Mouse (Mus musculus): ENCODE data around the gene Fam129b. TPM values are rescaled to one million over a fixed set of nuclear protein-coding genes. Genes with fewer than 3 reads are reported as not detected.
A peak's percentile ranks its signal among the peaks of the same experiment; 100 is the strongest.

Fam129b gene
- total and polyA plus RNA-seq, 3 experiments = 0.26 to 0.55 (median 0.50) TPM

- H3K4me2 ChIP-seq (ENCODE audit: insufficient read depth, low read depth, poor library complexity, severe bottlenecking) = peak overlapping the region; percentile 44; the same call in 1 of the 2 replicates
- H3K79me2 ChIP-seq (replicated peaks; ENCODE audit: control insufficient read depth, extremely low read depth, insufficient read depth, poor library complexity, severe bottlenecking) = peaks cover 34% of the 10 kb centered on the region
- no peak for TF ChIP-seq MYC (IDR thresholded peaks at IDR 0.05; ENCODE audit: low read depth, low read length)
- no peak for TF ChIP-seq USF1 (IDR thresholded peaks at IDR 0.05; ENCODE audit: low read depth, low read length)
- no peak for TF ChIP-seq MXI1 (IDR thresholded peaks at IDR 0.05; ENCODE audit: low read depth, low read length)
- no peak for TF ChIP-seq NELFE (IDR thresholded peaks at IDR 0.05; ENCODE audit: low read depth, low read length)
- no peak for TF ChIP-seq MAFK (IDR thresholded peaks at IDR 0.05; ENCODE audit: insufficient replicate concordance, low read length)
- TF ChIP-seq ZMIZ1 (IDR thresholded peaks at IDR 0.05; ENCODE audit: low read depth, low read length) = no peak
- TF ChIP-seq MAZ (IDR thresholded peaks at IDR 0.05; ENCODE audit: low read depth, low read length) = no peak
- no peak for TF ChIP-seq GABPA (IDR thresholded peaks at IDR 0.05; ENCODE audit: insufficient replicate concordance, low read depth, low read length)
- TF ChIP-seq POLR2AphosphoS2 (IDR thresholded peaks at IDR 0.05; ENCODE audit: low read depth, low read length) = peak; percentile 2; the same call in 1 of the 2 replicates
- no peak for TF ChIP-seq BHLHE40 (IDR thresholded peaks at IDR 0.05; ENCODE audit: low read depth, low read length)
- 0 out of 2 replicates have a peak, but pooled peaks have one; percentile 18 for TF ChIP-seq EP300 (IDR thresholded peaks at IDR 0.05; ENCODE audit: low read length)
- H3K9me3 ChIP-seq (replicated peaks; ENCODE audit: low read length) = no peaks in the 10 kb centered on the region
- DNase-seq (ENCODE audit: extremely low read depth) = peak; percentile 68
- in situ Hi-C loops (cut with MboI; ENCODE audit: low pct_ligation_motif_present, low pct_unique_long_range_greater_than_20kb, low sequenced_read_pairs) = no loop called here
- peak overlapping the region; percentile 71 to 85 (median 83) for H3K4me3 ChIP-seq (replicated peaks in 1 of 3; ENCODE audit: low read depth in 2 of 3, low read length in 2 of 3, poor library complexity in 1 of 3)
- no peaks in the 10 kb centered on the region for H3K27me3 ChIP-seq (replicated peaks)
- H3K9ac ChIP-seq (ENCODE audit: insufficient read depth, low read depth) = peak overlapping the region; percentile 82
- H3K27ac ChIP-seq (ENCODE audit: insufficient read depth, low read depth) = peak overlapping the region; percentile 88
- dilution Hi-C loops (cut with MboI; ENCODE audit: extremely low pct_ligation_motif_present, extremely low pct_unique_long_range_greater_than_20kb, low sequenced_read_pairs) = no loop called here
- H3K36me3 ChIP-seq (replicated peaks in 1 of 2; ENCODE audit: control insufficient read depth in 1 of 2, insufficient read depth in 1 of 2, low read length in 1 of 2) = peaks cover 27 to 51% of the 10 kb centered on the region in 2 experiments
- H3K4me1 ChIP-seq (ENCODE audit: control insufficient read depth in 1 of 2, insufficient read depth in 2 of 2) = peaks cover 2 to 34% of the 10 kb centered on the region in 2 experiments; a peak in 3 of 4 replicates
These were observed 90.3 kb downstream of the Fam129b start for GRCm38 (mm10) chr2:32966184-32966688.

- peaks cover 31% of the 10 kb centered on the region for H3K79me2 ChIP-seq (replicated peaks; ENCODE audit: control insufficient read depth, extremely low read depth, insufficient read depth, poor library complexity, severe bottlenecking)
- peaks cover 27 to 50% of the 10 kb centered on the region in 2 experiments for H3K36me3 ChIP-seq (replicated peaks in 1 of 2; ENCODE audit: control insufficient read depth in 1 of 2, insufficient read depth in 1 of 2, low read length in 1 of 2)
- H3K27me3 ChIP-seq (replicated peaks) = no peaks in the 10 kb centered on the region
- H3K4me1 ChIP-seq (ENCODE audit: control insufficient read depth in 1 of 2, insufficient read depth in 2 of 2) = peaks cover 2 to 34% of the 10 kb centered on the region in 2 experiments; a peak in 3 of 4 replicates
- H3K4me3 ChIP-seq (replicated peaks in 1 of 3; ENCODE audit: low read depth in 2 of 3, low read length in 2 of 3, poor library complexity in 1 of 3) = peak overlapping the region; percentile 71 to 85 (median 83)
- no peaks in the 10 kb centered on the region for H3K9me3 ChIP-seq (replicated peaks; ENCODE audit: low read length)
- dilution Hi-C loops (cut with MboI; ENCODE audit: extremely low pct_ligation_motif_present, extremely low pct_unique_long_range_greater_than_20kb, low sequenced_read_pairs) (no loop called here), in situ Hi-C loops (cut with MboI; ENCODE audit: low pct_ligation_motif_present, low pct_unique_long_range_greater_than_20kb, low sequenced_read_pairs) (no loop called here)
- peak overlapping the region; percentile 88 for H3K27ac ChIP-seq (ENCODE audit: insufficient read depth, low read depth)
- peak overlapping the region; percentile 44 for H3K4me2 ChIP-seq (ENCODE audit: insufficient read depth, low read depth, poor library complexity, severe bottlenecking)
- H3K9ac ChIP-seq (ENCODE audit: insufficient read depth, low read depth) = peak overlapping the region; percentile 82
- peak; percentile 87 for DNase-seq (ENCODE audit: extremely low read depth)
- peak; percentile 84 for TF ChIP-seq NELFE (IDR thresholded peaks at IDR 0.05; ENCODE audit: low read depth, low read length)
- no peak for TF ChIP-seq JUN (IDR thresholded peaks at IDR 0.05; ENCODE audit: insufficient read depth, low read depth, low read length)
- TF ChIP-seq USF2 (conservative IDR thresholded peaks at IDR 0.05; ENCODE audit: low read depth, low read length) = peak; percentile 49
- TF ChIP-seq POLR2AphosphoS2 (IDR thresholded peaks at IDR 0.05; ENCODE audit: low read depth, low read length) = no peak
- peak; percentile 88; the same call in 1 of the 2 replicates for TF ChIP-seq SIN3A (IDR thresholded peaks at IDR 0.05; ENCODE audit: low read length)
- TF ChIP-seq KAT2A (IDR thresholded peaks at IDR 0.05; ENCODE audit: insufficient replicate concordance, low read length) = peak; percentile 88; the same call in 1 of the 2 replicates
- peak; percentile 53; the same call in 1 of the 2 replicates for TF ChIP-seq TBP (conservative IDR thresholded peaks at IDR 0.05; ENCODE audit: low read depth, low read length)
- TF ChIP-seq NRF1 (IDR thresholded peaks at IDR 0.05; ENCODE audit: low read depth, low read length) = peak; percentile 83
- peak; percentile 95 for TF ChIP-seq BHLHE40 (IDR thresholded peaks at IDR 0.05; ENCODE audit: low read depth, low read length)
- TF ChIP-seq MXI1 (IDR thresholded peaks at IDR 0.05; ENCODE audit: low read depth, low read length) = peak; percentile 89
- TF ChIP-seq CTCF (conservative IDR thresholded peaks at IDR 0.05 in 1 of 2, IDR thresholded peaks at IDR 0.05 in 1 of 2; ENCODE audit: low read depth in 2 of 2, low read length in 2 of 2) = peak; percentile 31 to 71; a peak in 2 of 4 replicates
- TF ChIP-seq E2F4 (IDR thresholded peaks at IDR 0.05; ENCODE audit: insufficient replicate concordance, low read depth, low read length) = no peak
- peak; percentile 92 for TF ChIP-seq POLR2A (IDR thresholded peaks at IDR 0.05; ENCODE audit: low read depth, low read length)
- TF ChIP-seq USF1 (IDR thresholded peaks at IDR 0.05; ENCODE audit: low read depth, low read length) = peak; percentile 79
- no peak for TF ChIP-seq ZC3H11A (IDR thresholded peaks at IDR 0.05; ENCODE audit: low read depth, low read length)
- TF ChIP-seq RCOR1 (conservative IDR thresholded peaks at IDR 0.05; ENCODE audit: low read depth, low read length) = peak; percentile 79
- peak; percentile 11; the same call in 1 of the 2 replicates for TF ChIP-seq GABPA (IDR thresholded peaks at IDR 0.05; ENCODE audit: insufficient replicate concordance, low read depth, low read length)
- peak; percentile 64 for TF ChIP-seq RAD21 (IDR thresholded peaks at IDR 0.05; ENCODE audit: low read depth, low read length)
- peak; percentile 94 for TF ChIP-seq MAX (IDR thresholded peaks at IDR 0.05; ENCODE audit: low read length)
- TF ChIP-seq EP300 (IDR thresholded peaks at IDR 0.05; ENCODE audit: low read length) = no peak
- 0 out of 2 replicates have a peak, but pooled peaks have one; percentile 46 for TF ChIP-seq MAZ (IDR thresholded peaks at IDR 0.05; ENCODE audit: low read depth, low read length)
- TF ChIP-seq ETS1 (conservative IDR thresholded peaks at IDR 0.05; ENCODE audit: low read depth, low read length) = no peak; the same call in 1 of the 2 replicates
- peak; percentile 65; the same call in 1 of the 2 replicates for TF ChIP-seq CHD2 (IDR thresholded peaks at IDR 0.05; ENCODE audit: low read length)
- TF ChIP-seq SMC3 (IDR thresholded peaks at IDR 0.05; ENCODE audit: low read depth, low read length) = peak; percentile 34
These were observed 91.0 kb downstream of the Fam129b start for GRCm38 (mm10) chr2:32966689-32967631.
